Mouse (Mus musculus) thymus, adult 2 months (tissue): ENCODE results near the gene Hsd17b2.

Experiments used
- CTCF ChIP-seq: fragments of 200-500 bp; IDR thresholded peaks from 2 replicates; pipeline ENCODE4 v1.5.1; 2012; ENCODE audit warnings: mild to moderate bottlenecking, control low read depth, low read length, moderate library complexity, borderline replicate concordance; ENCODE audit not compliant: control insufficient read depth, poor library complexity, insufficient read depth; ENCODE audit errors: extremely low read depth
- POLR2A ChIP-seq: fragments of 200-500 bp; IDR thresholded peaks from 2 replicates; pipeline ENCODE4 v1.6.1; 2012; ENCODE audit warnings: mild to moderate bottlenecking, low read length, control low read depth, moderate library complexity; ENCODE audit not compliant: control insufficient read depth, poor library complexity, insufficient read depth; ENCODE audit errors: extremely low read depth

DNA sequence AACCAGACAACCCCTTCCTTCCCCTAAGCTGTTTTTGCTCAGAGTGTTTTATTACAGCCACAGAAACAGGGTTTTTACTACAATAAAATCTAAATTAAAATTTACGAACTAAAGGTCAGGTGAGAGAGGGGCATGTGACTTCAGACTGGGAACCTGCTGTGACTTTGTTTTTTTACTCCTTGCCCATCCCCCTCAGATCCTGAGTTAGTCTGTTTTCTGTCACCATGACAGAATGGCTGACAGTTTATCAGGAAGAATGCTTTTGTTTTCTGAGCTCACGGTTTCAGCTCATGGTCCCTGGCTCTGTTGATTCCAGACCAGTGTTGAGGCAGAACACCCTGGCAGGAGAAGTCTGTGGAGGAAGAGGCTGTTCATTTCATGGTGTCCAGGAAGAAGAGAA is 47.7 kb downstream of the Hsd17b2 start:
- TF ChIP-seq POLR2A (no peak), CTCF (no peak)
